Mouse (Mus musculus): ENCODE data around the gene Elk3. TPM values are rescaled to one million over a fixed set of nuclear protein-coding genes. Genes with fewer than 3 reads are reported as not detected.
A peak's percentile ranks its signal among the peaks of the same experiment; 100 is the strongest.

Elk3 gene
- polyA plus RNA-seq, 1 experiment from 2014 or later: 8.1 TPM

DNA sequence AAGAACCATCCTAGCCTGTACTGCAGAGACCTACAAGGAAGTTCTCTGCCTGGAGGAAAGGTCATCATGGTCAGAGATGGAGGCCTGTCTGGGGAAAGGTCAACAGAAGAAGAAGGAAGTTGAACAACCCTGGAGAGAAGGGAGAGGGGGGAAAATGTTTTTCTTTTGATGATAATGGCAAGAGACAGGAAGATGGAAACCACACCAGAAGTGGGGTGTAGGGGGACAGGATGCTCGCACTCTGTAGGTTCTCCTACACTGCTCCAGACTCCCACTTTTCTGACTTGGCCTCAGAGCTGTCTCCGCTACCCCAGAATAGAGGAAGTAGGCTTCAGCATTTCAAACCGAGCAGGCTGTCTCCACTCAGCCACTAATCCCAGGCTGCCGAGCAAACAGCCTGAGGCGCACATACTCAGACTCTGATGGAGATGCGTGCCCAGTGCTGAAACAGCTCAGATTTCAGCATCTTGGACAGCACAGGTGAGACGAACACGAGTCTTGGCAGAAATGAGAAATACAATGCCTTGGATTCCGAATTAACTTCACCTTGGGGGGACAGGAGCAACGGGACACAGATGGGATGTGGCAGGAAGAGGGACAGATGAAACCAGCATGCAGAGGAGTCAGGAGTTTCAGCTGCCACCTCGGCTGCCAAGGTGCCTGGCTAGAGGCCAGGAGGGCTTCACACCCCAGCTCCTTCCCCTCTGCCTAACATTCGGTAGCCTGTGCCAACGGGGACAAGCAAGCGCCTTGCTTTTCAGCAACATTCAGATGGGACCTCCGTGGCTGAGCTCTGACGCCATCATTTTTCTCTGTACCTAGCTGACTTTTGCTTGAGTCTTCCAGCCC is 49.6 kb downstream of the Elk3 start:
- H3K27me3 ChIP-seq: no peaks in the 10 kb centered on the region
- H3K27ac ChIP-seq (replicated peaks): peak overlapping the region; percentile 61
- H3K4me1 ChIP-seq (replicated peaks): peaks cover 56% of the 10 kb centered on the region
- ATAC-seq (ENCODE audit: low FRiP score, low read depth): peak; percentile 66
- H3K4me2 ChIP-seq: peak overlapping the region; percentile 48
- H3K9me3 ChIP-seq: no peaks in the 10 kb centered on the region
- 18% methylated on average over 16 of the region's 16 CpGs for WGBS
- H3K9ac ChIP-seq: 0 out of 2 replicates have a peak overlapping the region, but pooled peaks have one; percentile 6
- no peaks in the 10 kb centered on the region for H3K36me3 ChIP-seq
- peak overlapping the region; percentile 7; the same call in 1 of the 2 replicates for H3K4me3 ChIP-seq

DNA sequence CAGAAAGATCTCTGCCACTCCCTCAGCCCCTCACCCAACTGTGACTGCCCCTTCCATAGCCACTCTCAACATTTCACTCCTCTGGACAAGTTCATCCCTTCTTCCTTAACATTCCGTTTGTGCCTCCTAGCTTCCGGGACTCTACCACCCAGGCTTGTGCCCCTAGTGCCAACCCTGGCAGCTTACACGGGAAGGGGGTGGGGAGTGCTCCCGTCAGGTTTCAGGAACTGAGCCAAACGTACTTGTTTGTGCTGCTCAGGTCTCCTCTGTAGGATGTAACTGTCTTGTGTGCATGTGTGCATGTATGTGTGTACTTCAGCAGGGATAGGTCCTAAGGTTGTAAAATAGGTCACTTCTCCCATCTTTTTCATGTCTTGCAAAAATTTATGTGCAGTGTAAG is 51.1 kb downstream of the Elk3 start:
- H3K9ac ChIP-seq: no peak overlapping the region
- H3K4me2 ChIP-seq: no peak overlapping the region
- no peaks in the 10 kb centered on the region for H3K9me3 ChIP-seq
- whole genome bisulfite sequencing: 63% methylated on average over 5 of the region's 5 CpGs
- no peak overlapping the region for H3K4me3 ChIP-seq
- H3K4me1 ChIP-seq (replicated peaks): peaks cover 62% of the 10 kb centered on the region
- no peaks in the 10 kb centered on the region for H3K36me3 ChIP-seq
- H3K27ac ChIP-seq (replicated peaks): no peak overlapping the region
- ATAC-seq (ENCODE audit: low FRiP score, low read depth): no peak
- H3K27me3 ChIP-seq: no peaks in the 10 kb centered on the region

DNA sequence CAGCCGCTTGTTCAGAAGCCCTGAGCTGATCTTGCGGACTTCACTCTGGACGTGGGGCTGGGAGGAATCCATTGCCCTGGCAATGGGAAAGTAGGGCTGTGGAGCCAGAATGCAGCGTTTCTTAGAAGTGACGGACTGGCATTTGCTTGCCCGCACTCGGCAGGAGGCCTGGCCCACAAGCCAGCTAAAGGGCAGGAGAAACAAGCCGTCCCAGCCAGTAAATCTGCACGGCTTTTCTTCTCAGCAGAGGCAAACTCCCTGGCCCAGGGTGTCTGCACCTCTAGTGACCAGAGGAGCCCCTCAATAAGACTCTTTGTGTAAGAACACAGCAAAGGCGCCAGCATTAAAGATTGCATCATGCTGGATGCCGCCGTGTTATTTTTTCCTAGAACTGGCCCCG is 55.6 kb downstream of the Elk3 start:
- Histone ChIP-seq H3K4me2 (0 out of 2 replicates have a peak overlapping the region, but pooled peaks have one; percentile 7), H3K36me3 (no peaks in the 10 kb centered on the region), H3K4me3 (no peak overlapping the region), H3K9ac (0 out of 2 replicates have a peak overlapping the region, but pooled peaks have one; percentile 19), H3K27ac (replicated peaks) (peak overlapping the region; percentile 69), H3K4me1 (replicated peaks) (peaks cover 31% of the 10 kb centered on the region), H3K9me3 (no peaks in the 10 kb centered on the region), H3K27me3 (no peaks in the 10 kb centered on the region)
- WGBS: 19% methylated on average over 13 of the region's 13 CpGs
- ATAC-seq (ENCODE audit: low FRiP score, low read depth): peak; percentile 66

DNA sequence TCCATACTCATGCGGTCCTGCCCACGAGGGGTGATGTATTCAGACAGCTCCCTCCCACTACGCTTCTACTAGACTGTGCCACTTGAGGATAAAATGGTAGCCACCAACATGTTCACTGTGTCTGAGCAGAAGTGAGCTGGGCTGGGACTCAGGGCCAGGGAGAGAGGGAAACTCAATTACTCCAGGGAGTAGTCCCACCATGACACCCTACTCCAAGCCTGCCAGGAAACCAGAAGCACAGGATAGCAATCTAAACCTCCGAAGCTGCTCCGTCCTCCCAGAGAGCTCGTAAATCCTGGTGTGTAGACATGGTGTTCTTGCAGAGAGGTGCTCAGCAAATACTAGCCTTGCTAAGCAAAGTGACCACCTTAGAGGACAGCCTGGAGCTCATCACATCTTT is 57.8 kb downstream of the Elk3 start:
- peaks cover 7% of the 10 kb centered on the region; the same call in 1 of the 2 replicates for H3K36me3 ChIP-seq
- 89% methylated on average over 6 of the region's 6 CpGs for WGBS
- no peak overlapping the region for H3K4me2 ChIP-seq
- no peak overlapping the region for H3K9ac ChIP-seq
- ATAC-seq (ENCODE audit: low FRiP score, low read depth): no peak
- H3K27ac ChIP-seq (replicated peaks): no peak overlapping the region
- peaks cover 31% of the 10 kb centered on the region for H3K4me1 ChIP-seq (replicated peaks)
- H3K9me3 ChIP-seq: no peaks in the 10 kb centered on the region
- H3K27me3 ChIP-seq: no peaks in the 10 kb centered on the region
- H3K4me3 ChIP-seq: no peak overlapping the region

DNA sequence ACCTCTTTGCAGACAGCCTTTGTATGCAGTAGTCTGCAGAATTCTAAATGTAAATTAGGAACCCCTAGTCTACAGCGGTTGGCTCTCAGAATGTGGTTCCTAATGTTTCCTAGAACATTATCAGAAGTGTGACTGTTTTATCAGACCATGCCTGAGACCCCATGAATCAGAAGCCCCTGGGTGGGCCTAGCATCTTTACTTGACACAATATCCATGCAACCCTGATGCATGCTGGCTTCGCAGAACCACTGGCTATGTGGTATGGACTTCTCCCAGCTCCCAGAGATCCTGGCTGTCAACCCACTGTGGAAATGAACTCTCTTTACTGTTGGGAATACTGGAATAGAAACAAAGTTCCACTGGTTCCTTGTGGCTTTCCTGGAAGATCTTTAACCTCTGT is 58.3 kb downstream of the Elk3 start:
- H3K4me2 ChIP-seq: no peak overlapping the region
- H3K9me3 ChIP-seq: no peaks in the 10 kb centered on the region
- no peaks in the 10 kb centered on the region for H3K27me3 ChIP-seq
- peaks cover 7% of the 10 kb centered on the region; the same call in 1 of the 2 replicates for H3K36me3 ChIP-seq
- no peak overlapping the region for H3K9ac ChIP-seq
- no peak overlapping the region for H3K27ac ChIP-seq (replicated peaks)
- WGBS: 96% methylated on average over 2 of the region's 2 CpGs
- H3K4me3 ChIP-seq: no peak overlapping the region
- ATAC-seq (ENCODE audit: low FRiP score, low read depth): no peak
- peaks cover 31% of the 10 kb centered on the region for H3K4me1 ChIP-seq (replicated peaks)

DNA sequence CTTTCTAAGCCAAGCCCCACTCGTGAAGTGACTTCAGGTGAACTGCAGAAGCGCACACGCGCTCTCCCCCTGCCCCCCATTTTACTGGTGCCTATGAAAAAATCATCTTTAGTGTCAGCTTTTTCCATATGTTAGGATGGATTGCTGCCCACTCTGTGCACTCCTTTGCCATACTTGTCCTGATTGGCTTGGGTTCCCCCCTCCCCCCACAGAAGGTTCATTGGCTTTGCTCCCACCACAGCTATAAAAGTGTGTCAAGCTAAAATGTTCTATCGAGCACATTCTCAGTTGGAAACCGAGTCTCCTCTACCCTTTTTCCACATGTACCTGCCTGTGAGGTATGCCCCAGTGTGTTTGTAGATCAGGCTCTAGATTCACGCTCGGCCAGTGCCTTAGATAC is 59.5 kb downstream of the Elk3 start:
- no peak overlapping the region for H3K27ac ChIP-seq (replicated peaks)
- WGBS: 90% methylated on average over 8 of the region's 8 CpGs
- H3K9me3 ChIP-seq: no peaks in the 10 kb centered on the region
- H3K4me1 ChIP-seq (replicated peaks): peaks cover 25% of the 10 kb centered on the region
- no peak overlapping the region for H3K9ac ChIP-seq
- no peaks in the 10 kb centered on the region for H3K27me3 ChIP-seq
- no peak for ATAC-seq (ENCODE audit: low FRiP score, low read depth)
- H3K4me2 ChIP-seq: no peak overlapping the region
- H3K36me3 ChIP-seq: peaks cover 7% of the 10 kb centered on the region; the same call in 1 of the 2 replicates
- H3K4me3 ChIP-seq: no peak overlapping the region

DNA sequence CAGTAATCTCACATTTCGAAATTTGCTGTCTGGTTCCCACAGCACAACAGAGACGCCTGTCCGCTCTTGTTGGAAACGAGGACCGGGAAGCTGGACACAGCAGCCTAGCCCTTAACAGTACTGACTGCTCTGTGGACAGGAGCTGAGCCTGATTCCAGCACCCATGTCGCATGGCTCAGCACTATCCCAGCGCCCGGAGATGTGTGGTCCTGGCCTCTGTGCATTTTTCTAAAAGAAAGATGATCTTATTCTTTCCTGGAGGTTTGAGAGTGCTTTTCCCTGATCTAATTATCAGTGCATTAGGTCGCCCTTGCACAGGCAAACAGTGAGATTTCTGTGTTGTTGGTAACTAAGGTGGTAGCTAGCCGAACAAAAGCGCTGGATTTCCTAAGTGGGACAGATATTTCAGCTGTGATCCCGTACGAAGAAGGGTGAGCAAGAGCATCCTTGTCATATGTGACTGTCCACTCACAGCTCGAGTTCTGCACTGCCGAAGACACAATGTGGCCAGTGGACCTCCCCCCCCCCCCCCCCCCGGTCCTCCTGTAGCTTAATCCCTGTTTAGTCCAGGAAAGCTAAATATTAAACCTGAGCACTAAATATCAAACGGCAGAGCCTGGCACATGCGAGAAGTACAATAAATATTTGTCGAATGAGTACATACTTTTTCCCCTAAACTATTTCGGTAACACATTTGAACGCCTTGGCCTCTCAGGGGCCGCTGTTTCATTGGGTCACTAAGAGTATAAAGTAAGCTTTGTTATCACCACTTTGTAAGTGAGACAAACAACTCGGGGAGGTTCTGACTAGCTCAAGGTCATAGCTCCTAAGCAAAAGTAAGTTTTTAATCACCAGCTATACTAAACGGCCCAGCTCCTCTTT is 60.3 kb downstream of the Elk3 start:
- Histone ChIP-seq H3K4me3 (no peak overlapping the region), H3K4me2 (no peak overlapping the region), H3K27ac (replicated peaks) (0 out of 2 replicates have a peak overlapping the region, but pooled peaks have one; percentile 25), H3K9me3 (no peaks in the 10 kb centered on the region), H3K4me1 (replicated peaks) (peaks cover 21% of the 10 kb centered on the region), H3K36me3 (peaks cover 7% of the 10 kb centered on the region; the same call in 1 of the 2 replicates), H3K27me3 (no peaks in the 10 kb centered on the region), H3K9ac (no peak overlapping the region)
- no peak for ATAC-seq (ENCODE audit: low FRiP score, low read depth)
- WGBS: 76% methylated on average over 24 of the region's 24 CpGs

DNA sequence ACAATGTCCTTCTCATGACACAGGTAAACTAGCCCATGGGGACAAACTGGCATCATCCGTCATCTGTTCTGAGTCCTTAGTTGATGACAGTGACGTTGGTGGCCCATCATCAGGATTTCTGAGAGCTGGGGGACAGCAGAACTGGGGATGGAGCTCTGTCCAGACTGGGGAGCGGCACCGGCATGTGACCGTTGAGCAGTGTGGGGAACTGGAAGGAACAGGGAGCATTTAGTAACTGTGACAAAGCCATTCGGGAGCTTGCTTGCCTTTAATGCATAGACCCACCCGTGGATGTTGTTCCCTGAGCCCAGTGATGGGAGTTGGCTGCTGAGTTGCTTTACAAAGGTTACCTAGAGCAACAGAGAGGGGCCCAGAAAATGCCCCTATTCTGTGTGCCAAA is 61.0 kb downstream of the Elk3 start:
- Histone ChIP-seq H3K27ac (replicated peaks) (no peak overlapping the region), H3K9me3 (no peaks in the 10 kb centered on the region), H3K4me2 (no peak overlapping the region), H3K4me3 (no peak overlapping the region), H3K27me3 (no peaks in the 10 kb centered on the region), H3K4me1 (replicated peaks) (peaks cover 13% of the 10 kb centered on the region), H3K36me3 (peaks cover 7% of the 10 kb centered on the region; the same call in 1 of the 2 replicates), H3K9ac (no peak overlapping the region)
- 0 out of 2 replicates have a peak, but pooled peaks have one; percentile 12 for ATAC-seq (ENCODE audit: low FRiP score, low read depth)
- WGBS: 58% methylated on average over 7 of the region's 7 CpGs

DNA sequence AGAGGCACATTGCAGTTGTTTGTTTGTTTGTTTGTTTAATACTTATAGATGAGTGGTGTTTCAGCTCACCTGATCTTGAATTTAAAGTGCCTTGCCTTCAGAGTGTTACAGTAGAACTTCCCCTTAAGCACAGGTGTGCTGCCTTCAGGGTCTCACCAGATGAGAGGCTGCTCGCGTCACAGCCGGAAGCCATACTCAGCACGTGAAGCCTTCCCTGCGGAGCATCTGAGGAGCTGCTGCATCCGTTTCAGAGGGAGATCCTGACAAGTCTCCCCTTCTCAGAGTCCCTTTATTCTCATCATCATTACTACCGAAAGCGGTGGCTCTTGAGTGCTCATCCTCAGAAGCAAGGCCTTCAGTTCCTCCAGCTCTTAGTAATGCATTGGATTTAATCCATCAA is 62.5 kb downstream of the Elk3 start:
- Histone ChIP-seq H3K4me2 (no peak overlapping the region), H3K9ac (no peak overlapping the region), H3K4me3 (no peak overlapping the region), H3K36me3 (peaks cover 7% of the 10 kb centered on the region; the same call in 1 of the 2 replicates), H3K9me3 (no peaks in the 10 kb centered on the region), H3K4me1 (replicated peaks) (peaks cover 8% of the 10 kb centered on the region), H3K27ac (replicated peaks) (no peak overlapping the region), H3K27me3 (no peaks in the 10 kb centered on the region)
- WGBS: 70% methylated on average over 8 of the region's 8 CpGs
- ATAC-seq (ENCODE audit: low FRiP score, low read depth): no peak

DNA sequence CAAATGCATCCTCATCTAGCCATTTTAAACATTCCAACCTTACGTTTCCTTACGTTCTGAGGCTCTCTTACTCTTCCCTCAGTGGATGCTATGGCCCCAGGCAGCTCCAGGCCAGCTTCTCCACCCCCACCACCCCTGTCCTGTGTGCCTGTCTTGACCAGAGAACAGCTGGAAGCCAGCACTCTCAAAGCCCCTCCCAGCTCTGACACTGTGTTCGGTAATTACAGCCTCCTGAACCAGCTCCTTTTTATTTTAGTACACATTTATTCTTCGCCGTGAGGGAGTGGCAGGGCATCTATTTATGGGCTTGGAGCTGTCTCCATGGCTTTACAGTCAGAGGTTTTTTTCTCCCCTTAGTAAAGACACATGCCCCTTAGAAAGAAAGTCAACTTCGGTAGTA is 63.0 kb downstream of the Elk3 start:
- peaks cover 7% of the 10 kb centered on the region; the same call in 1 of the 2 replicates for H3K36me3 ChIP-seq
- no peaks in the 10 kb centered on the region for H3K27me3 ChIP-seq
- H3K9me3 ChIP-seq: no peaks in the 10 kb centered on the region
- H3K4me1 ChIP-seq (replicated peaks): peaks cover 8% of the 10 kb centered on the region
- H3K27ac ChIP-seq (replicated peaks): no peak overlapping the region
- no peak overlapping the region for H3K9ac ChIP-seq
- no peak overlapping the region for H3K4me2 ChIP-seq
- no peak for ATAC-seq (ENCODE audit: low FRiP score, low read depth)
- WGBS: 51% methylated on average over 6 of the region's 6 CpGs
- no peak overlapping the region for H3K4me3 ChIP-seq

DNA sequence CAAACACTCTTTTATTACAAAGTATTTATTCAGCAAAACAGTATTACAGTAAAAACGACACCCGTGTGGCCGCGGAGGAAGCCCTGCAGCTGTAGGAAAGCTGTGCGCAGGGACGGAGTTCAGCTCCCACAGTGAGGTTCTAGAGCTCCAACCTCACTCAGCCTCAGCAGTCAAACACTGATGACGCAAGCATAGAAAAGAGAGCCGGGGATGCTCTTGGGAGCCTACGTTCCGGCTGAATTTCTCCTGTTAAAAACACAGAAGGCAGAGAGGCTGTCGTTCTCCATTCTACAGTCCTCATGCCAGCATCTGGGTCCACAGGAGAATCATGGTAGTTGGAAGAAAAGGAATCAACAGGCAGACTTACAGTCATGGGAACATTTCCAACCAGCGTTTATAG is 63.5 kb downstream of the Elk3 start:
- H3K9me3 ChIP-seq: no peaks in the 10 kb centered on the region
- peaks cover 7% of the 10 kb centered on the region; the same call in 1 of the 2 replicates for H3K36me3 ChIP-seq
- H3K4me3 ChIP-seq: no peak overlapping the region
- WGBS: 80% methylated on average over 12 of the region's 12 CpGs
- no peak for ATAC-seq (ENCODE audit: low FRiP score, low read depth)
- no peaks in the 10 kb centered on the region for H3K27me3 ChIP-seq
- H3K27ac ChIP-seq (replicated peaks): no peak overlapping the region
- H3K9ac ChIP-seq: no peak overlapping the region
- peaks cover 8% of the 10 kb centered on the region for H3K4me1 ChIP-seq (replicated peaks)
- no peak overlapping the region for H3K4me2 ChIP-seq
